Mouse (Mus musculus): ENCODE results near the gene Pdcd6. TPM values are rescaled to one million over a fixed set of nuclear protein-coding genes. Genes with fewer than 3 reads are reported as not detected.

Gene Pdcd6
- total and polyA plus RNA-seq, 2 experiments from 2014 or later, result 60.3 to 90.8 TPM

DNA sequence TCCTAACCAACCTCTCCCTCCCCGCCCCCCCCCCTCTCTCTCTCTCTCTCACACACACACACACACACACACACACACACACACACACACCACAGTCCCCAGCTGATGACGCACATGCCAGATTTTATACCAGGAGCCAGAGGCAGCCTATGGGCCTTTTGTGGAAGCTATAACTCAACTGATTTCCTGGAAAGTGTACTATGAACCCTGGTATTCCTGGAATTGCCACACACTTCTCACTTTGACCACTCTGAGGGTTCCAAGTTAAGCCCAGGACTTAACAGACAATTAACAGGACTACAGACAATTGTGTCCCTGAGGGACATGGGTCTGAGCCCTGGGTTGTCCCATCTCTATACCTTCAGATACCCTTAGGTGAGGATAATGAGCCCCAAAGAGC is 35.1 kb downstream of the Pdcd6 start:
- Histone ChIP-seq H3K4me1 (ENCODE audit: control insufficient read depth, insufficient read depth) (no peaks in the 10 kb centered on the region), H3K27me3 (ENCODE audit: control insufficient read depth, insufficient read depth, low read length) (no peaks in the 10 kb centered on the region), H3K4me2 (ENCODE audit: low read depth, low read length) (no peak overlapping the region), H3K27ac (ENCODE audit: low read depth) (no peak overlapping the region), H3K9ac (replicated peaks; ENCODE audit: low read depth, low read length) (no peak overlapping the region), H3K9me3 (replicated peaks; ENCODE audit: control insufficient read depth, low read length) (no peaks in the 10 kb centered on the region), H3K4me3 (ENCODE audit: low read depth, low read length) (no peak overlapping the region), H3K36me3 (replicated peaks; ENCODE audit: control insufficient read depth, insufficient read depth, low read length) (no peaks in the 10 kb centered on the region)
- no peak for DNase-seq (ENCODE audit: low spot score)
- ATAC-seq (ENCODE audit: insufficient read depth, low read depth), result no peak
- no peak for TF ChIP-seq CTCF (IDR thresholded peaks at IDR 0.05; ENCODE audit: low read depth)
- TF ChIP-seq EP300 (IDR thresholded peaks at IDR 0.05; ENCODE audit: low read depth), result no peak
- 48% methylated on average over 2 of the region's 2 CpGs for WGBS

DNA sequence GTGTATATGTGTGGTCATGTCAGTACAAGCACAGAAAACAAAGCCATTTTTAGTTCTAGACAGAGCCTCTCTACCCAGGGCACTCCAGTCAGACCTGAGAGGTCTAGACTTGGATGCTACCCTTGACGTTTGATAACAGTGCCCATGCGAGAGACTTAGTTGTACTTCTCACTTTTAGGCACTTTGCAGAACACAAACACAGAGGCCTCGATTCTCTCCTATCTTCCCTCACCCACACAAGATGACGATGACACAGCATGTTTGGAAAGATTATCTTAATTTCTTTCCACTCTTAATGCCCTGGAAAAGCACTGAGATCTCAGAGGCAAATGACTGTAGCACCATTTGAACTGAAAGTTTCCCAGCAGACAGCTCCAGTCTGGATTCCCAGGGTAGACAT is 41.7 kb downstream of the Pdcd6 start:
- H3K9ac ChIP-seq (replicated peaks; ENCODE audit: low read depth, low read length), result no peak overlapping the region
- DNase-seq (ENCODE audit: low spot score), result no peak
- no peaks in the 10 kb centered on the region for H3K9me3 ChIP-seq (replicated peaks; ENCODE audit: control insufficient read depth, low read length)
- no peak overlapping the region for H3K4me2 ChIP-seq (ENCODE audit: low read depth, low read length)
- no peak for ATAC-seq (ENCODE audit: insufficient read depth, low read depth)
- no peak overlapping the region for H3K27ac ChIP-seq (ENCODE audit: low read depth)
- no peaks in the 10 kb centered on the region for H3K36me3 ChIP-seq (replicated peaks; ENCODE audit: control insufficient read depth, insufficient read depth, low read length)
- TF ChIP-seq EP300 (IDR thresholded peaks at IDR 0.05; ENCODE audit: low read depth), result no peak
- TF ChIP-seq CTCF (IDR thresholded peaks at IDR 0.05; ENCODE audit: low read depth), result no peak
- 46% methylated on average over 4 of the region's 4 CpGs for WGBS
- H3K27me3 ChIP-seq (ENCODE audit: control insufficient read depth, insufficient read depth, low read length), result no peaks in the 10 kb centered on the region
- H3K4me1 ChIP-seq (ENCODE audit: control insufficient read depth, insufficient read depth), result no peaks in the 10 kb centered on the region
- H3K4me3 ChIP-seq (ENCODE audit: low read depth, low read length), result no peak overlapping the region

DNA sequence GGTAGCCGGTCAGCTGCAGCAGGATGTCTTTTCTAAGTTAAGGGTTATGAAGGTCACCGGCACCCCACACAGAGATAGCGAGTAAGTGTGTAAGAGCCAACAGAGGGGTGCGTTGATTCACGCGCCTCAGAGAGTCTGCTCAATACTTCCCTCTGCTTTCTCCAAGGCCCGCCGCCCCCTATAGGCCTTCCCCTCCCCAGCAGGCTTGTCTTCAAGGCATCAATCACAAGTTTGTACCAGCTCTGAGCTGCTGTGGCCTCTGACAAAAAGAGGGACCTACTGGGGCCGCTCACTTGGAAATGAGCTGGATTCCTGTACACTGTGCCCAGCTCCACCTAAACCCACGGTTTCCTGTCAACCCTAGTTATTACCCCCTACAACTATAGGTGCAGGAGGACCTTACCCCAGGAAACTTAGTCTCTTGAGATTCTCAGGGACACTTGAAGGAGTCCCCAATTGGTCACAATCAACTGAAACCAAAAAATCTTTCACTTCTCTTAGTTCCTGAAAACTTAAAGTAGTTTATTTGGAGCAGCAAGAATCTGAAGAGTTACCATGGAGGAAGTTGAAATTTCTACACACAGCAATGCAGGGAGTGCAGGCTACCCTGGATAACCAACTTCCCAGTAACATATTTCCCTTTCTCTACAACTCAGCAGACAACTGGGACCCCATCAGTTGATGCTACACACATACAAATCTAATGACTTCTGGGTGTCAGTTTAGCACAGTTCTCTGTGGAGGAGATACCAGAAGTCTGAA is 57.0 kb downstream of the Pdcd6 start:
- H3K27ac ChIP-seq (ENCODE audit: low read depth), result peak overlapping the region; percentile 41

DNA sequence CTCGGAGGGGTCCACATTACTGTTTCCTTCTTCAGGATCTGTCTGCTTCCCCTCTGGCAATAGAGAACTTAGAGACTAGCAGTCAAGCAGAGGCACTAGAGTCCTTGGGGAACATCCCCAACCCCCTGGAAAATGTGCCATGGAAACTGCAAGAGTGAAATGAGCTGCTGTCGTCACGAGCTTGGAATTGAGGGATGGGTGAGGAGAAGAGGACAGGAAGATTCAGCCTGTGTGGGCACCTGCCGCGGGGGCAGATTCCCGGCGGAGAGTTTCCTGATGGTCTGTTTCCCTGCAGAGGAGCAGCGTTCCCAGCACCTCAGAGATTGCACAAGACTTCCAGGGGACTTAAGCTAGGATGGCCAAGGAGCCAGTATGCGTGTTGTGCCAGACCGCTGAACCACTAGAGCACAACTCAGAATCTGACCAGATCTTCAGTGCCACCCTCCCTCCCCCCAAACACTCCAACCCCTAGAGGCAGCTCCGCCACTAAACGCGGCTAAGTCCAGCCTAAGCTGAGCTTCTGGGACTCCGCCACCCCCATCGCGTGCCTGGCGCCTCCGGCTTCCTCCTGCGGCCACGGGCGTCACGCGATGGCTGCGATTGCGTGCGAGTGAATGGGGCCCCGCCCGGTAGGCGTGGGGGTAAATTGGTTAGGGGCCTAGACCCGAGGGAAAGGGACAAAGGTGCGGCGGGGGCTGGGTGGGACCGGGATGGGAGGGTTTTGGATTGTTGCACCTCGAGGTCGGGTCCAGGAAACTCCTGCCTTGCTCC is 57.7 kb downstream of the Pdcd6 start:
- peak overlapping the region; percentile 53 for H3K4me3 ChIP-seq (ENCODE audit: low read depth, low read length)
- no peaks in the 10 kb centered on the region for H3K27me3 ChIP-seq (ENCODE audit: control insufficient read depth, insufficient read depth, low read length)
- no peaks in the 10 kb centered on the region for H3K9me3 ChIP-seq (replicated peaks; ENCODE audit: control insufficient read depth, low read length)
- 4% methylated on average over 35 of the region's 35 CpGs for WGBS
- peak overlapping the region; percentile 86 for H3K4me2 ChIP-seq (ENCODE audit: low read depth, low read length)
- peaks cover 6% of the 10 kb centered on the region for H3K4me1 ChIP-seq (ENCODE audit: control insufficient read depth, insufficient read depth)
- ATAC-seq (ENCODE audit: insufficient read depth, low read depth) (peak; percentile 82), DNase-seq (ENCODE audit: low spot score) (peak; percentile 22)
- peak overlapping the region; percentile 41 for H3K27ac ChIP-seq (ENCODE audit: low read depth)
- H3K36me3 ChIP-seq (replicated peaks; ENCODE audit: control insufficient read depth, insufficient read depth, low read length), result no peaks in the 10 kb centered on the region
- TF ChIP-seq CTCF (IDR thresholded peaks at IDR 0.05; ENCODE audit: low read depth) (no peak), EP300 (IDR thresholded peaks at IDR 0.05; ENCODE audit: low read depth) (0 out of 2 replicates have a peak, but pooled peaks have one; percentile 38)
- H3K9ac ChIP-seq (replicated peaks; ENCODE audit: low read depth, low read length), result peak overlapping the region; percentile 55

More for the DNA sequence above, 57.0 kb downstream of the Pdcd6 start:
- Histone ChIP-seq H3K4me3 (ENCODE audit: low read depth, low read length) (peak overlapping the region; percentile 53), H3K9ac (replicated peaks; ENCODE audit: low read depth, low read length) (peak overlapping the region; percentile 55), H3K27me3 (ENCODE audit: control insufficient read depth, insufficient read depth, low read length) (no peaks in the 10 kb centered on the region), H3K4me1 (ENCODE audit: control insufficient read depth, insufficient read depth) (peaks cover 6% of the 10 kb centered on the region), H3K9me3 (replicated peaks; ENCODE audit: control insufficient read depth, low read length) (no peaks in the 10 kb centered on the region), H3K4me2 (ENCODE audit: low read depth, low read length) (peak overlapping the region; percentile 86), H3K36me3 (replicated peaks; ENCODE audit: control insufficient read depth, insufficient read depth, low read length) (no peaks in the 10 kb centered on the region)
- DNase-seq (ENCODE audit: low spot score) (peak; percentile 62), ATAC-seq (ENCODE audit: insufficient read depth, low read depth) (peak; percentile 85)
- TF ChIP-seq CTCF (IDR thresholded peaks at IDR 0.05; ENCODE audit: low read depth) (peak; percentile 54), EP300 (IDR thresholded peaks at IDR 0.05; ENCODE audit: low read depth) (no peak)
- 6% methylated on average over 10 of the region's 10 CpGs for WGBS

Other genes with a start within 250 kb of the Pdcd6 start
- 1.4 TPM in 1 of 2 replicates, not detected in the other for gene Slc9a3, start 196.1 kb downstream of the Pdcd6 start, total RNA-seq (2014; rRNA removed; ENCODE audit: low replicate concordance)
- gene Slc9a3, start 196.1 kb downstream of the Pdcd6 start, polyA plus RNA-seq (2015; fragmentation: Nextera tagmentation; extraction: Ambion mirVana), result 0.47 and 0.67 TPM in 2 replicates
- 47.0 and 62.8 TPM in 2 replicates for gene Exoc3, start 108.8 kb downstream of the Pdcd6 start, total RNA-seq (2014; rRNA removed; ENCODE audit: low replicate concordance)
- 55.5 and 57.4 TPM in 2 replicates for gene Exoc3, start 108.8 kb downstream of the Pdcd6 start, polyA plus RNA-seq (2015; fragmentation: Nextera tagmentation; extraction: Ambion mirVana)
- 4.9 and 7.6 TPM in 2 replicates for gene Ahrr, start 25.2 kb downstream of the Pdcd6 start, total RNA-seq (2014; rRNA removed; ENCODE audit: low replicate concordance)
- gene Ahrr, start 25.2 kb downstream of the Pdcd6 start, polyA plus RNA-seq (2015; fragmentation: Nextera tagmentation; extraction: Ambion mirVana), result 2.3 TPM in 2 replicates
- gene Sdha, start 32.7 kb upstream of the Pdcd6 start, total RNA-seq (2014; rRNA removed; ENCODE audit: low replicate concordance), result 401 and 402 TPM in 2 replicates
- 912 and 960 TPM in 2 replicates for gene Sdha, start 32.7 kb upstream of the Pdcd6 start, polyA plus RNA-seq (2015; fragmentation: Nextera tagmentation; extraction: Ambion mirVana)
- gene Ccdc127, start 32.7 kb upstream of the Pdcd6 start, total RNA-seq (2014; rRNA removed; ENCODE audit: low replicate concordance), result 6.4 and 7.2 TPM in 2 replicates
- gene Ccdc127, start 32.7 kb upstream of the Pdcd6 start, polyA plus RNA-seq (2015; fragmentation: Nextera tagmentation; extraction: Ambion mirVana), result 43.5 and 46.5 TPM in 2 replicates
- gene Lrrc14b, start 46.4 kb upstream of the Pdcd6 start, total RNA-seq (2014; rRNA removed; ENCODE audit: low replicate concordance), result 25.5 and 26.0 TPM in 2 replicates
- gene Lrrc14b, start 46.4 kb upstream of the Pdcd6 start, polyA plus RNA-seq (2015; fragmentation: Nextera tagmentation; extraction: Ambion mirVana), result 25.2 and 32.2 TPM in 2 replicates
- gene Zfp72, start 73.3 kb upstream of the Pdcd6 start, total RNA-seq (2014; rRNA removed; ENCODE audit: low replicate concordance), result 1.1 and 2.3 TPM in 2 replicates
- 2.8 and 2.9 TPM in 2 replicates for gene Zfp72, start 73.3 kb upstream of the Pdcd6 start, polyA plus RNA-seq (2015; fragmentation: Nextera tagmentation; extraction: Ambion mirVana)
- 46.2 and 61.1 TPM in 2 replicates for gene Ftl1-ps1, start 82.1 kb upstream of the Pdcd6 start, total RNA-seq (2014; rRNA removed; ENCODE audit: low replicate concordance)
- 43.1 and 44.0 TPM in 2 replicates for gene Ftl1-ps1, start 82.1 kb upstream of the Pdcd6 start, polyA plus RNA-seq (2015; fragmentation: Nextera tagmentation; extraction: Ambion mirVana)
- gene Zfp825, start 176.4 kb upstream of the Pdcd6 start, total RNA-seq (2014; rRNA removed; ENCODE audit: low replicate concordance), result 2.5 and 7.5 TPM in 2 replicates
- 12.2 and 14.3 TPM in 2 replicates for gene Zfp825, start 176.4 kb upstream of the Pdcd6 start, polyA plus RNA-seq (2015; fragmentation: Nextera tagmentation; extraction: Ambion mirVana)

Measured in heart, postnatal 0 days (tissue).